Mouse (Mus musculus): ENCODE data around the gene Klhdc8b. TPM values are rescaled to one million over a fixed set of nuclear protein-coding genes. Genes with fewer than 3 reads are reported as not detected.

Gene Klhdc8b
- polyA plus RNA-seq, 1 experiment from 2014 or later = 9.1 TPM

DNA sequence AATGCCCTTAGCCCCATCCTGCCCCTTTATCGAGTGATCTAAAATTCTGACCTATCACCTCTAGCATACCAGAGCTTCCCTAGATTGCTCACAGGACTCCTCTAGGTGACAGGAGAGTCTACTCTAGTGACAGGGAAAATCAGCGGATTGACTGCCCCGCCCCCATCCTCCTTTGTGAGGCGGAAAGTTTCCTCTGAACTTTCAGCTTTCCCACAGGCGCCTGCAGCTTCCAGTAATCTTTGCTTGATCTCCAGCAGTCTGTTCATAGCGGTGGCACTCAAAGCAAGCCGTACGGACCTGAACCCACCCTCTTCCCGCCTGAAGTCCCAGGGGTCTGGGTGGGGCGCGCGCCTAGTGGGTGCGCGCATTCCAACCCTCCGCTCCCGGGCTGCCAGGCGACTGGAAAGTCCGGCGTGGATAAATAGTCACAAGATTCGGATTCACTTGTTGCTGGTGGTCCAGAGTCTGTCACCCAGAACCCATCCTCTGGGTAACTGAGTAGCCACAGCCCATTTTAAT lies 17.3 kb upstream of the Klhdc8b start:
- Histone ChIP-seq H3K4me3 (ENCODE audit: low read depth, low read length) (peak overlapping the region; percentile 46), H3K9me3 (ENCODE audit: low read length) (no peaks in the 10 kb centered on the region), H3K36me3 (replicated peaks; ENCODE audit: insufficient read depth, low read length) (no peaks in the 10 kb centered on the region), H3K4me2 (ENCODE audit: low read depth, low read length) (peak overlapping the region; percentile 68), H3K4me1 (ENCODE audit: insufficient read depth) (peaks cover 6% of the 10 kb centered on the region; the same call in 1 of the 2 replicates), H3K27me3 (ENCODE audit: insufficient read depth, low read length) (no peaks in the 10 kb centered on the region), H3K27ac (ENCODE audit: low read depth) (no peak overlapping the region), H3K9ac (replicated peaks) (no peak overlapping the region; the same call in 1 of the 2 replicates)
- TF ChIP-seq EP300 (IDR thresholded peaks at IDR 0.05; ENCODE audit: low read depth) = no peak
- no peak for TF ChIP-seq CTCF (IDR thresholded peaks at IDR 0.05; ENCODE audit: low read depth)
- DNase-seq (peak; percentile 63), ATAC-seq (peak; percentile 76)
- WGBS (ENCODE audit: insufficient replicate concordance) = 2% methylated on average over 20 of the region's 20 CpGs

- TF ChIP-seq EP300 (IDR thresholded peaks at IDR 0.05; ENCODE audit: low read depth) = no peak
- TF ChIP-seq CTCF (IDR thresholded peaks at IDR 0.05; ENCODE audit: low read depth) = peak; percentile 34
- 63% methylated on average over 1 of the region's 1 CpGs for WGBS (ENCODE audit: insufficient replicate concordance)
- no peak overlapping the region for H3K27ac ChIP-seq (ENCODE audit: low read depth)
- no peak for DNase-seq
- H3K36me3 ChIP-seq (replicated peaks; ENCODE audit: insufficient read depth, low read length) = no peaks in the 10 kb centered on the region
- peaks cover 6% of the 10 kb centered on the region; the same call in 1 of the 2 replicates for H3K4me1 ChIP-seq (ENCODE audit: insufficient read depth)
- no peaks in the 10 kb centered on the region for H3K9me3 ChIP-seq (ENCODE audit: low read length)
- ATAC-seq = no peak
- no peak overlapping the region for H3K9ac ChIP-seq (replicated peaks)
- H3K4me3 ChIP-seq (ENCODE audit: low read depth, low read length) = no peak overlapping the region
- no peak overlapping the region for H3K4me2 ChIP-seq (ENCODE audit: low read depth, low read length)
- no peaks in the 10 kb centered on the region for H3K27me3 ChIP-seq (ENCODE audit: insufficient read depth, low read length)
These were observed 13.1 kb upstream of the Klhdc8b start for GRCm38 (mm10) chr9:108474528-108474927.

DNA sequence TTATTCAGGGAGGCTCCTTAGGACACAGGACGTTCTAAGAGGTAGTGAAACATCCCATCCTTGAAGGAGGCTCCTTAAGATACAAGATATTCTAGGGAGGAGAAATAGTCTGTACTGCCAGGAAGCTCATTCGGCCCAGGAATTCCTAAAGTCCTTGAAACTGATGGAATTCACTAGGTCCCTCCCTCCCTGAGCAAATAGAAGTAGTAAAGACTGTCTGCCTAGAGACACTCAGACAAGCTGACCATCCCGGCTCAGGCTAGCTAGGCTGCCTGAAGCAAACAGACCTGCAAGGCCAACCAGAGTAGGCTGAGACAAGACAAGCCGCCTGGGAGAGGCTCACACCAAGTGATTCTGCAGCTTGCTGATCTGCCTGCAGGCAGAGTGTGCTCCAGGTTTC lies 8.5 kb upstream of the Klhdc8b start:
- Histone ChIP-seq H3K4me2 (ENCODE audit: low read depth, low read length) (no peak overlapping the region), H3K27ac (ENCODE audit: low read depth) (no peak overlapping the region), H3K9ac (replicated peaks) (no peak overlapping the region), H3K9me3 (ENCODE audit: low read length) (no peaks in the 10 kb centered on the region), H3K27me3 (ENCODE audit: insufficient read depth, low read length) (no peaks in the 10 kb centered on the region), H3K4me1 (ENCODE audit: insufficient read depth) (no peaks in the 10 kb centered on the region), H3K36me3 (replicated peaks; ENCODE audit: insufficient read depth, low read length) (peaks cover 6% of the 10 kb centered on the region; the same call in 1 of the 2 replicates), H3K4me3 (ENCODE audit: low read depth, low read length) (no peak overlapping the region)
- 57% methylated on average over 4 of the region's 4 CpGs for WGBS (ENCODE audit: insufficient replicate concordance)
- DNase-seq = no peak
- no peak for ATAC-seq
- TF ChIP-seq CTCF (IDR thresholded peaks at IDR 0.05; ENCODE audit: low read depth) (no peak), EP300 (IDR thresholded peaks at IDR 0.05; ENCODE audit: low read depth) (no peak)

GRCm38 (mm10) chr9:108469430-108469829 lies 8.0 kb upstream of the Klhdc8b start:
- DNase-seq (no peak), ATAC-seq (no peak)
- H3K9me3 ChIP-seq (ENCODE audit: low read length) = no peaks in the 10 kb centered on the region
- no peak for TF ChIP-seq CTCF (IDR thresholded peaks at IDR 0.05; ENCODE audit: low read depth)
- no peak for TF ChIP-seq EP300 (IDR thresholded peaks at IDR 0.05; ENCODE audit: low read depth)
- H3K4me3 ChIP-seq (ENCODE audit: low read depth, low read length) = no peak overlapping the region
- WGBS (ENCODE audit: insufficient replicate concordance) = 69% methylated on average over 5 of the region's 5 CpGs
- no peaks in the 10 kb centered on the region for H3K4me1 ChIP-seq (ENCODE audit: insufficient read depth)
- H3K27me3 ChIP-seq (ENCODE audit: insufficient read depth, low read length) = no peaks in the 10 kb centered on the region
- H3K4me2 ChIP-seq (ENCODE audit: low read depth, low read length) = no peak overlapping the region
- H3K9ac ChIP-seq (replicated peaks) = no peak overlapping the region
- H3K27ac ChIP-seq (ENCODE audit: low read depth) = no peak overlapping the region
- H3K36me3 ChIP-seq (replicated peaks; ENCODE audit: insufficient read depth, low read length) = peaks cover 6% of the 10 kb centered on the region; the same call in 1 of the 2 replicates

GRCm38 (mm10) chr9:108466219-108466618 lies 4.8 kb upstream of the Klhdc8b start:
- no peak overlapping the region for H3K4me2 ChIP-seq (ENCODE audit: low read depth, low read length)
- no peak overlapping the region for H3K27ac ChIP-seq (ENCODE audit: low read depth)
- peaks cover 12% of the 10 kb centered on the region for H3K4me1 ChIP-seq (ENCODE audit: insufficient read depth)
- peaks cover 21% of the 10 kb centered on the region for H3K36me3 ChIP-seq (replicated peaks; ENCODE audit: insufficient read depth, low read length)
- no peak for ATAC-seq
- DNase-seq = no peak
- H3K27me3 ChIP-seq (ENCODE audit: insufficient read depth, low read length) = no peaks in the 10 kb centered on the region
- H3K4me3 ChIP-seq (ENCODE audit: low read depth, low read length) = no peak overlapping the region
- 85% methylated on average over 2 of the region's 2 CpGs for WGBS (ENCODE audit: insufficient replicate concordance)
- no peak overlapping the region for H3K9ac ChIP-seq (replicated peaks)
- no peaks in the 10 kb centered on the region for H3K9me3 ChIP-seq (ENCODE audit: low read length)
- TF ChIP-seq CTCF (IDR thresholded peaks at IDR 0.05; ENCODE audit: low read depth) (no peak), EP300 (IDR thresholded peaks at IDR 0.05; ENCODE audit: low read depth) (no peak)

DNA sequence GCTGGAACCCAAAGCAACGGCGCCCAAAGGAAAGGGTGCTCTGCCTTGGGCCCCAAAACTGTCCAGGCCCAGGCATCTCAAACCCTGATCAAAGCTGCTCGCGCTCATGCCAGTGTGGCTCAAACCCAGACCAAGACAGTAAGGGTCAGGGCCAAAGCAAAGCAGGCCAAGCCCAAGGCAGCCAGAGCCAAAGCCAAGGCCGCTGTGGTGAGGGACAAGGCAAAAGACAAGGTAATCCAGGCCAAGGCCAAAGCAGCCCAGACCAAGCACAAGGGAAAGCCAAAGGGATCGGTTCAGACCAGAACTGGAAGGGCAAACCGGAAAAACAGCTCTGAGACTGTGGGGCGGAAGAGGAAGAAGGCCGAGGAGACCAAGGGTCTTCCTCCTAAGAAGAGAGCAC lies 2.3 kb upstream of the Klhdc8b start:
- TF ChIP-seq EP300 (IDR thresholded peaks at IDR 0.05; ENCODE audit: low read depth) (no peak), CTCF (IDR thresholded peaks at IDR 0.05; ENCODE audit: low read depth) (no peak)
- no peak overlapping the region for H3K4me3 ChIP-seq (ENCODE audit: low read depth, low read length)

More for the DNA sequence above, 2.3 kb upstream of the Klhdc8b start:
- H3K9me3 ChIP-seq (ENCODE audit: low read length) = no peaks in the 10 kb centered on the region
- 96% methylated on average over 9 of the region's 9 CpGs for WGBS (ENCODE audit: insufficient replicate concordance)
- no peaks in the 10 kb centered on the region for H3K27me3 ChIP-seq (ENCODE audit: insufficient read depth, low read length)
- peaks cover 18% of the 10 kb centered on the region for H3K4me1 ChIP-seq (ENCODE audit: insufficient read depth)
- no peak for DNase-seq
- H3K27ac ChIP-seq (ENCODE audit: low read depth) = no peak overlapping the region
- no peak for ATAC-seq
- H3K9ac ChIP-seq (replicated peaks) = no peak overlapping the region
- H3K36me3 ChIP-seq (replicated peaks; ENCODE audit: insufficient read depth, low read length) = peaks cover 21% of the 10 kb centered on the region
- H3K4me2 ChIP-seq (ENCODE audit: low read depth, low read length) = no peak overlapping the region
